Mouse (Mus musculus) lung, adult 2 months (tissue): ENCODE measurements around the gene Frk.

Experiments used
- CTCF ChIP-seq: fragments of 200-500 bp; IDR thresholded peaks from 2 replicates; pipeline ENCODE4 v1.5.1; 2011; ENCODE audit warnings: mild to moderate bottlenecking, low read length, control low read depth; ENCODE audit not compliant: insufficient read depth
- POLR2A ChIP-seq: fragments of 200-500 bp; IDR thresholded peaks from 2 replicates; pipeline ENCODE4 v1.6.1; 2011; ENCODE audit warnings: low read depth, mild to moderate bottlenecking, control low read depth, low read length, borderline replicate concordance; ENCODE audit errors: extremely low read depth

- no peak for TF ChIP-seq POLR2A
- TF ChIP-seq CTCF, result no peak
Observed at GRCm38 (mm10) chr10:34507807-34508206, 24.6 kb downstream of the Frk start.
